Mouse (Mus musculus) spleen, embryonic (tissue): ENCODE measurements at regions not wholly inside any gene's neighbourhood (a gene's known extent, or its start where the extent isn't known, plus 50 kb on each side); places are given as distances from the start of the nearest gene placed in this dataset.

Source experiments
- CTCF ChIA-PET: fragments of 350-600 bp; sonication (Branson Sonifier 250); formaldehyde crosslinking; loops from one replicate; lab custom pipeline; 2022; lab: Charles Lee

- CTCF ChIA-PET: interaction anchor here (0.6 kb wide), 1 partner anchor 1218 kb away, joined by 4 read pairs; no protein-coding TSS in a partner anchor
Observed at GRCm38 (mm10) chr4:131014301-131015081, 70.3 kb downstream of the Matn1 start.

GRCm38 (mm10) chr4:131015156-131015555 is 71.0 kb downstream of the Matn1 start:
- CTCF ChIA-PET: no interaction called here

- CTCF ChIA-PET: no interaction called here
Observed at GRCm38 (mm10) chr4:131023601-131024000, 79.4 kb downstream of the Matn1 start.

DNA sequence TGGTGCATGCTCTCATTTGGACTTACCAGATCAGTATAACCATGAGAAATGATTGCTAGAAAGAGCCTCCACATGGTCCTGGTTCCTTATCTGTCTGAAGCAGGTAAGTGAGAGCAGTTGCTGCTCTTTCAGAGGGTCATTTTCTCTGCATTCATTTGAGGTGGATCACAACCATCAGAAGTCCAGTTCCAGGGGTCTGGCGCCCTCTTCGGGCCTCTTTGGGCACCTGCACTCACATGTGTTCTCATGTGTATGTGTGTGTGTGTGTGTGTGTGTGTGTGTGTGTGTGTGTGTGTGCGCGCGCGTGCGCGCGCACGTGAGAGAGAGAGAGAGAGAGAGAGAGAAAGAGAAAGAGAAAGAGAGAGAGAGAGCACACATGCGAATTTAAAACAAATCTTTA is 92.1 kb downstream of the Matn1 start:
- CTCF ChIA-PET: no interaction called here

- CTCF ChIA-PET: no interaction called here
Observed at GRCm38 (mm10) chr4:131037179-131037578, 93.0 kb downstream of the Matn1 start.

GRCm38 (mm10) chr4:131039686-131040085 is 95.5 kb downstream of the Matn1 start:
- CTCF ChIA-PET: no interaction called here

- CTCF ChIA-PET: interaction anchor here (0.7 kb wide), 1 partner anchor 1076 kb away, joined by 3 read pairs; no protein-coding TSS in a partner anchor
Observed at GRCm38 (mm10) chr4:131041210-131041609, 97.0 kb downstream of the Matn1 start.

DNA sequence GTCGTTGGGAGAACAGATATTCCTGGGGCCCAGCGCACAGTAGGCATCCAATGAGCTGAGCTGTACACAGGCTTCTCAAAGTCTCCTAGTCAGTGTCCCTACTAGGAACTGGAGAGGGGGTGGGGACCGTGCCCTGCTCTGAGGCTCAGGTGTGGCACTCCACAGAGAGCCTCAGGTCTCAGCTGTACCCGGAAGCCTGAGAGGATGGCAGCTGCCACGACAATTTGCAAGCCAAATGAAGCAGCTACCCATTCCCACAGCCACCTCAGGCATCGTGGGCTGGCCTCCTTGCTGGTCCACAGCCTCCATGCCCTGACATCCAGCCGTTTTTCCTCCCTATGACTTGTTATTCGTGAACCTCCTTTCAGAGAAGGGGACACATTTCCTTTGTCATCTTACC is 101.9 kb downstream of the Matn1 start:
- CTCF ChIA-PET: no interaction called here

GRCm38 (mm10) chr4:131046969-131047650 is 102.9 kb downstream of the Matn1 start:
- CTCF ChIA-PET: interaction anchor here (0.6 kb wide), 1 partner anchor 363 kb away, joined by 6 read pairs; no protein-coding TSS in a partner anchor

DNA sequence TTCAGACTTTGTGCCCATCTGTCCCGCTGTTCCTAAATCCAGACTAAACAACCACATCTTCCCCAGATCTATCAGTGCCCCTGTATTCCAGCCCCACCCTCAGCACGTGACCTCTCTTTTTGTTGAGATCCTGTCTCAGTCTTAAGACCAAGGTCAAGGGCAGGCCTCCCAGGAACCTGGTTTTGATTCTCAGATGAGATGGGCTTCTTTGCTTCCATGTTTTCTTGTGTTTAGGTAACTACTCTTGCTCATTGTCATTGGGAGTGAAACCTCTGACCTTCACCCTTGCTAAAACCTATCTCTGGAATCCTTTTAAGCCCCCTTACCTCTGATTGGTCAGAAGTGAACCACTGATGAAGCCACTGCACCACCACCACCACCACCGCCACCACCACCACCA is 112.1 kb downstream of the Matn1 start:
- CTCF ChIA-PET: no interaction called here

DNA sequence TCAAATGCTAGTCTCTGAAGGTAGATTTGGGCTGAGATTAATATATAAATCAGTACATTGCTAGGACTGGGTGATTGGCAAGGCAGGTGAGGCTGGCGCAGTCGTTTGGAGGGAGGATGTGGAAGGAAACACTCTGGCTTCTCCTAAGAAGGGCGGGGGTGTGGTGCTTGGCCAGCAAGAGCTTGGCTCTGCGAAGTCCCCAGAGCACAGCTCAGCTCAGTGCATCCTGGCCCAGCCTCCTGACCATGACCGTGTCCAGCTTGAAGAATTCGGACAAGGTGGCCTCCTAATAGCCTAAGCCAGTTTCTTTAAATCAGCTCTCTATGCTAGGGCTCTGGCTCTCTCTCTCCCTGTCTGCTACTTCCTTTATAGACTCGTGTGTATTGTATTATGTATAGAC is 115.4 kb downstream of the Matn1 start:
- CTCF ChIA-PET: no interaction called here

DNA sequence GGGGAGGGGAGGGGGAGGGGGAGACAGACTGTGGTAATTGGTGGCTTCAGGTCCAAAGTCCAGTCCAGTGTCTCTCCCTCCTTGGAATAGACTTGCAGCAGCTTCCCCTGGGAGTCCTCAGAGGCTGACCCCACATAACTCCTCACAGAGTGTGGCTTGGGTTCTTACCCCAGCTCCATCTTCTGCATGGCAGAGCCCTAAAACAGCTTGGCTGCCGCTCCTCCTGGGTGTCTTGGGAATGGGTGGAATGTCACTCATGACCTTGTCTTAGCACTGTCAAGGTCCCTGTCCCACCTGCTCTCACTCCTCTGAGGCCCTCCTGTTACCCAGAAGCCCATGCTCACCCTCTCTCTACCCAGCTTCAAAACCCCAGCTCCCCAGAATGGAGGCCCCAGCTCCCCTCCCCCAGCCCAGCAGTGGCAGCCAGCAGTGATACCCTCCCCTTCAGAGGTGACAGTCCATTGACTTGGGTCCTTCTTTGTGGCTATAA is 116.1 kb downstream of the Matn1 start:
- CTCF ChIA-PET: no interaction called here

DNA sequence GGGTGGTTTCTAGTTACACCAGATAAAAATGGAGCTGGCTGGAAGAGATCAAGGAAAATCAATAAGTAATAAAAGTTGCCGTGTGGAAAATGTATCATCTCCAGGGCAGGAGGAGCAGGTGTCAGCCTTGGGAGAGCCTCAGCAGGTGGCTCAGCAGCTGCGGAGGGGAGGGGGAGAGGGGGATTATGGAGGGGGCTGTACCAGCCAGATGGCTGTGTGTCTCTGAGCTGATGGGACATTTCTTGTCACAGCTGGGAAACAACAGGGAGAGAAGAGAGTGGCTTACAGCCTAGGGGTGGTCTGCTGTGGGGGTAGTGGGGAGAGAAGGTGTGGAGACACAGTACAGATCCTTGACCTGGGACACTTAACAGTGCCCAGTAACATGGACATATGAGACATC is 116.5 kb downstream of the Matn1 start:
- CTCF ChIA-PET: no interaction called here

- CTCF ChIA-PET: no interaction called here
Observed at GRCm38 (mm10) chr4:131062592-131062991, 118.4 kb downstream of the Matn1 start.

GRCm38 (mm10) chr4:131066186-131066939 is 122.2 kb downstream of the Matn1 start:
- CTCF ChIA-PET: no interaction called here

- CTCF ChIA-PET: no interaction called here
Observed at GRCm38 (mm10) chr4:131070566-131070965, 126.4 kb downstream of the Matn1 start.

- CTCF ChIA-PET: no interaction called here
Observed at GRCm38 (mm10) chr4:131072623-131073022, 128.4 kb downstream of the Matn1 start.

DNA sequence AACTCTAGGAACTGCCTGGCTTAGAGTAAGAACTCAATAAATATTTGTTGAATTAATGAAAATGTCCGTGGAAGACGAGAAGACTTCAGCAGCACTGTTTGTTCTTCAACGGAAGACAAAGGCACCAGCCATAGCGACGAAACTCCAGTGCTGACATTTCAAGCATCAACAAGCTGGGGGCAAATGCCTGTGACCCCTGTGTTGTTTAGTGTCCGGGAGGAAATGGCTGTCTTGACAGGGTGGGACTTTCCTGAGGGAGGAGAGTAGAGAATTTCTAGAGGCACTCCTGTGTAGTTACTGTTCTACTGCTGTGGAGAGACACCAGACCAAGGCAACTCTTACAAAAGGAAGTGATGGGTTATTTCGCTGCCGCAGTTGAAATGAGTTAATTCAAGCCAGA is 129.2 kb downstream of the Matn1 start:
- CTCF ChIA-PET: no interaction called here

DNA sequence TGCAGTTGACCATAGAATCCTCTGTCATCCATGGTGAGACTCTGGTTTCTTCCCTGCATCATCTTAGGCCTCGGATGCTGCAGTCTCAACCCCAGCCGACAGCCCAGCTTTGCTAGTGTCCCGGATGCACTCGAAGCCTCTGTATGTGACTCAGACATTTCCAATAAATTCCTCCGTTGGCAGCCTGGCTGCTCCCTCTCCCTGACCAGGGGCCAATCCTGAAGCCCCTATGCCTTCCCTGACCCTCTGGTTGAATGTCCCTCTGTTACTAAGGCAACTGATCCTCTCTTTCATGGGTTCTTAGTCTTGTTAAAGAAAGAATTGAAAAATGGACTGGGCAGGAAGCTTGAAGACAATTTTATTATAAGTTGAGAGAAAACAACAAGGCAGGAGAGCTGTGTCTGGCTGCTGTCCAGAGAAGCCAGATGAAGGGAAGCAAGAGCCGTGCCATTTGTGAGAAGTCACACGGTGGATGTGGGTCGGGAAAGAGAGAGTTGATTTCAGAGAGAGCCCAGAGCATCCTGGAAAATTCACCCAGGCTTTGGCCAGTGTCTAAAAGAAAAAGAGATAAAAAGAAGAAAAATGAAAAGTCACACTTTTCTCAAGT is 131.2 kb downstream of the Matn1 start:
- CTCF ChIA-PET: no interaction called here

- CTCF ChIA-PET: interaction anchor here (0.5 kb wide), 1 partner anchor 165 kb away, joined by 6 read pairs; no protein-coding TSS in a partner anchor
Observed at GRCm38 (mm10) chr4:131076628-131077027, 132.4 kb downstream of the Matn1 start.

DNA sequence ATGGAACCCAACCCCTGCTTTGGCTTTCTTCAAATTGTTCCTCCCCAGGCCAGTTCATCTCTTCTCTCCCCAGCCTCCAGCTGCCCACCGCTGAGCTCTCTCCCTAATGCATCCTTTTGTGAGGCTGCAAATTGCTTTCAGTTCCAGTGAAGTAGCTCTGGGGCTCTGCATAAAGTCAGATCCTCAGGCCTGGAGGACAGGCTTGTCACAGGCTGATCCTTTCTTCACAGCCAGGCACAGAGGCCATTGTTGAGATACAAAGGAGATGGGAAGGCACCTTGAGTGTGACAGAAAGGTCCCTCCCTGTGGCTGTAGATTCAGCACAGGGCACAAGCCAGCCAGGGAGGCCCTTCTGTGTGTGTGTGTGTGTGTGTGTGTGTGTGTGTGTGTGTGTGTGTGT is 135.9 kb downstream of the Matn1 start:
- CTCF ChIA-PET: no interaction called here

- CTCF ChIA-PET: no interaction called here
Observed at GRCm38 (mm10) chr4:131083405-131083804, 139.2 kb downstream of the Matn1 start.
